21 mouse cellular contexts compared by ENCODE assay signal in genomic region chr7:137240481-137240880, GRCm38 (mm10).
DNase-seq lines count a peak whose midpoint lies in the region; ATAC-seq and TF ChIP-seq lines count a peak whose summit lies in the region.
"Had no signal": no experiment of that assay in that cellular context is flagged by ENCODE, and none has a peak within 500 bp of the region (broad histone marks: within the 10 kb centered on the region; RNA-seq: fewer than 3 reads in every experiment).

No protein-coding gene starts in this region.

- H3K9me3 ChIP-seq in hindbrain, embryonic 11.5 days (ENCODE audit: control insufficient read depth, low read length), result no peaks in the 10 kb centered on the region
- no peaks in the 10 kb centered on the region for H3K9me3 ChIP-seq in hindbrain, embryonic 10.5 days
- no peaks in the 10 kb centered on the region for H3K9me3 ChIP-seq in hindbrain, embryonic 12.5 days (replicated peaks)
- H3K9me3 ChIP-seq in limb, embryonic 10.5 days (replicated peaks), result no peaks in the 10 kb centered on the region
- no peaks in the 10 kb centered on the region for H3K9me3 ChIP-seq in lung, postnatal 0 days (ENCODE audit: low read length)
- H3K9me3 ChIP-seq in forebrain, postnatal 0 days (ENCODE audit: low read length), result no peaks in the 10 kb centered on the region
- H3K9me3 ChIP-seq: forebrain, embryonic 10.5 days; heart, embryonic 12.5 days; limb, embryonic 13.5 days; liver, embryonic 12.5 days had no signal

- ATAC-seq in hindbrain, embryonic 11.5 days (ENCODE audit: low FRiP score), result no peak
- ATAC-seq in hindbrain, embryonic 12.5 days (ENCODE audit: low FRiP score), result no peak
- no peak for ATAC-seq in lung, postnatal 0 days
- no peak for ATAC-seq in forebrain, postnatal 0 days
- ATAC-seq: intestine, postnatal 0 days; liver, embryonic 12.5 days had no signal

- H3K4me3 ChIP-seq in hindbrain, embryonic 11.5 days (ENCODE audit: low read depth, low read length), result no peak overlapping the region
- H3K4me3 ChIP-seq in hindbrain, embryonic 10.5 days, result no peak overlapping the region
- H3K4me3 ChIP-seq in brown adipose tissue, adult 24 weeks (ENCODE audit: insufficient read depth, low read depth, low read length), result no peak overlapping the region
- H3K4me3 ChIP-seq in hindbrain, embryonic 12.5 days, result no peak overlapping the region
- H3K4me3 ChIP-seq in limb, embryonic 10.5 days, result no peak overlapping the region
- no peak overlapping the region for H3K4me3 ChIP-seq in lung, postnatal 0 days (ENCODE audit: low read depth, low read length)
- H3K4me3 ChIP-seq in forebrain, postnatal 0 days (ENCODE audit: low read depth, low read length), result no peak overlapping the region
- H3K4me3 ChIP-seq: forebrain, embryonic 10.5 days; heart, embryonic 12.5 days; layer of hippocampus, adult 2 months; limb, embryonic 13.5 days; liver, embryonic 12.5 days had no signal

- H3K4me2 ChIP-seq in hindbrain, embryonic 11.5 days (replicated peaks; ENCODE audit: low read depth, low read length), result no peak overlapping the region
- H3K4me2 ChIP-seq in hindbrain, embryonic 12.5 days (replicated peaks), result no peak overlapping the region
- H3K4me2 ChIP-seq in lung, postnatal 0 days (replicated peaks; ENCODE audit: low read depth, low read length), result no peak overlapping the region
- no peak overlapping the region for H3K4me2 ChIP-seq in forebrain, postnatal 0 days (ENCODE audit: low read depth)
- H3K4me2 ChIP-seq: heart, embryonic 12.5 days; limb, embryonic 13.5 days; liver, embryonic 12.5 days had no signal

- H3K4me1 ChIP-seq in hindbrain, embryonic 11.5 days (replicated peaks; ENCODE audit: control insufficient read depth, insufficient read depth, low read length), result peaks cover 6% of the 10 kb centered on the region
- H3K4me1 ChIP-seq in hindbrain, embryonic 10.5 days (replicated peaks), result peaks cover 75% of the 10 kb centered on the region
- peaks cover 3% of the 10 kb centered on the region for H3K4me1 ChIP-seq in brown adipose tissue, adult 24 weeks (ENCODE audit: control insufficient read depth, insufficient read depth, insufficient read length, low read length)
- peaks cover 78% of the 10 kb centered on the region for H3K4me1 ChIP-seq in hindbrain, embryonic 12.5 days
- H3K4me1 ChIP-seq in limb, embryonic 10.5 days, result peaks cover 91% of the 10 kb centered on the region
- H3K4me1 ChIP-seq in lung, postnatal 0 days (ENCODE audit: insufficient read depth, low read depth, low read length), result no peaks in the 10 kb centered on the region
- H3K4me1 ChIP-seq in forebrain, postnatal 0 days (ENCODE audit: insufficient read depth), result no peaks in the 10 kb centered on the region
- H3K4me1 ChIP-seq: liver, embryonic 12.5 days had no signal

- WGBS in hindbrain, embryonic 11.5 days, result 86% methylated on average over 8 of the region's 8 CpGs
- WGBS in hindbrain, embryonic 10.5 days, result 93% methylated on average over 8 of the region's 8 CpGs
- 92% methylated on average over 8 of the region's 8 CpGs for WGBS in hindbrain, embryonic 12.5 days
- 86% methylated on average over 8 of the region's 8 CpGs for WGBS in limb, embryonic 10.5 days
- 82% methylated on average over 8 of the region's 8 CpGs for WGBS in lung, postnatal 0 days
- 81% methylated on average over 8 of the region's 8 CpGs for WGBS in forebrain, postnatal 0 days

- H3K27ac ChIP-seq in hindbrain, embryonic 11.5 days (ENCODE audit: low read depth, low read length), result 0 out of 2 replicates have a peak overlapping the region, but pooled peaks have one; percentile 18
- H3K27ac ChIP-seq in hindbrain, embryonic 10.5 days, result no peak overlapping the region; the same call in 1 of the 2 replicates
- peak overlapping the region; percentile 49 for H3K27ac ChIP-seq in brown adipose tissue, adult 24 weeks (replicated peaks; ENCODE audit: low read depth, low read length)
- H3K27ac ChIP-seq in hindbrain, embryonic 12.5 days, result peak overlapping the region; percentile 52; the same call in 1 of the 2 replicates
- H3K27ac ChIP-seq in limb, embryonic 10.5 days, result peak overlapping the region; percentile 19; the same call in 1 of the 2 replicates
- H3K27ac ChIP-seq in lung, postnatal 0 days (ENCODE audit: low read length), result no peak overlapping the region
- no peak overlapping the region for H3K27ac ChIP-seq in forebrain, postnatal 0 days (ENCODE audit: low read depth, low read length)
- H3K27ac ChIP-seq: forebrain, embryonic 10.5 days; layer of hippocampus, adult 2 months; limb, embryonic 13.5 days; liver, embryonic 12.5 days had no signal

- TF ChIP-seq CTCF in lung, postnatal 0 days (IDR thresholded peaks at IDR 0.05), result no peak
- no peak for TF ChIP-seq CTCF in forebrain, postnatal 0 days (IDR thresholded peaks at IDR 0.05; ENCODE audit: low read depth)

- TF ChIP-seq EP300 in lung, postnatal 0 days (IDR thresholded peaks at IDR 0.05), result no peak

- DNase-seq in hindbrain, embryonic 11.5 days (ENCODE audit: low spot score), result no peak
- DNase-seq in hindbrain, embryonic 10.5 days (ENCODE audit: low spot score), result no peak
- DNase-seq in limb, embryonic 10.5 days (ENCODE audit: low spot score), result no peak
- DNase-seq in lung, postnatal 0 days (ENCODE audit: low spot score), result no peak
- DNase-seq in forebrain, postnatal 0 days, result no peak
- DNase-seq: cerebellum, adult 11-12 months; cerebellum, postnatal 10 days; heart, adult 18-20 months; heart, postnatal 10 days; kidney, postnatal 25 days; layer of hippocampus, postnatal 36 days; lung, adult 18-20 months; lung, postnatal 14 days had no signal

- no peak overlapping the region for H3K9ac ChIP-seq in hindbrain, embryonic 11.5 days (ENCODE audit: low read depth, low read length)
- H3K9ac ChIP-seq in hindbrain, embryonic 12.5 days, result no peak overlapping the region
- no peak overlapping the region for H3K9ac ChIP-seq in lung, postnatal 0 days (replicated peaks; ENCODE audit: low read depth)
- H3K9ac ChIP-seq in forebrain, postnatal 0 days, result no peak overlapping the region
- H3K9ac ChIP-seq: heart, embryonic 12.5 days; limb, embryonic 13.5 days; liver, embryonic 12.5 days had no signal

- H3K27me3 ChIP-seq in hindbrain, embryonic 11.5 days (ENCODE audit: control insufficient read depth, insufficient read depth, low read length), result no peaks in the 10 kb centered on the region
- H3K27me3 ChIP-seq in hindbrain, embryonic 10.5 days (ENCODE audit: insufficient read depth, poor library complexity, severe bottlenecking), result peaks cover 13% of the 10 kb centered on the region; the same call in 1 of the 2 replicates
- no peaks in the 10 kb centered on the region for H3K27me3 ChIP-seq in hindbrain, embryonic 12.5 days
- H3K27me3 ChIP-seq in limb, embryonic 10.5 days (ENCODE audit: low read depth, poor library complexity, severe bottlenecking), result peaks cover 76% of the 10 kb centered on the region
- H3K27me3 ChIP-seq in lung, postnatal 0 days (replicated peaks; ENCODE audit: insufficient read depth, low read length), result no peaks in the 10 kb centered on the region
- peaks cover 76% of the 10 kb centered on the region for H3K27me3 ChIP-seq in forebrain, postnatal 0 days (ENCODE audit: insufficient read depth, low read length)

- H3K36me3 ChIP-seq in hindbrain, embryonic 11.5 days (ENCODE audit: control insufficient read depth, insufficient read depth, low read length), result no peaks in the 10 kb centered on the region
- peaks cover 6% of the 10 kb centered on the region; the same call in 1 of the 2 replicates for H3K36me3 ChIP-seq in hindbrain, embryonic 10.5 days
- H3K36me3 ChIP-seq in hindbrain, embryonic 12.5 days, result peaks cover 6% of the 10 kb centered on the region
- H3K36me3 ChIP-seq in limb, embryonic 10.5 days, result peaks cover 6% of the 10 kb centered on the region
- H3K36me3 ChIP-seq in lung, postnatal 0 days (ENCODE audit: insufficient read depth, low read length), result no peaks in the 10 kb centered on the region
- H3K36me3 ChIP-seq in forebrain, postnatal 0 days (ENCODE audit: insufficient read depth), result no peaks in the 10 kb centered on the region
- H3K36me3 ChIP-seq: forebrain, embryonic 10.5 days; heart, embryonic 12.5 days; liver, embryonic 12.5 days had no signal

Comparison
In these comparisons a context has a peak if more than half of its experiments do, and no peak if none do; other contexts are left out.
1. H3K27ac ChIP-seq: peak in hindbrain, embryonic 11.5 days (single experiment), brown adipose tissue, adult 24 weeks (single experiment), hindbrain, embryonic 12.5 days (single experiment) and limb, embryonic 10.5 days (single experiment); none in hindbrain, embryonic 10.5 days (single experiment), lung, postnatal 0 days (single experiment) and forebrain, postnatal 0 days (single experiment).